Mouse (Mus musculus): ENCODE results near the gene Rubcn.
"Not testable (repeated sequence)": the region's sequence is repeated elsewhere in the genome, so short reads cannot be mapped to it uniquely, and the experiment has no call there.

DNA sequence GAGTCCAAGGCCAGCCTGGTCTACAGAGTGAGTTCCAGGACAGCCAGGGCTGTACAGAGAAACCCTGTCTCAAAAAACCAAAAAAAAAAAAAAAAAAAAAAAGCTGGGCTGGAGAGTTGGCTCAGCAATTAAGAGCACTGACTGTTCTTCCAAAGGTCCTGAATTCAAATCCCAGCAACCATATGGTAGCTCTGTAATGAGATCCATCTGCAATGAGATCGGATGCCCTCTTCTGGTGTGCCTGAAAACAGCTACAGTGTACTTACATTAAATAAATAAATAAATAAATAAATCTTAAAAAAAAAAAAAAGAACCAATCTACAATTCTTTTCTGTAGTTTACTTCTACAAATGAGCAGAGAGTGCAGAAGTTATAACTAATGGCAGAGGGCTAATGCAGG is 2.3 kb downstream of the Rubcn start:
- not testable (repeated sequence) for TF ChIP-seq CTCF (IDR thresholded peaks at IDR 0.05; ENCODE audit: control insufficient read depth, insufficient read depth, insufficient read length); MAX (IDR thresholded peaks at IDR 0.05); USF1 (IDR thresholded peaks at IDR 0.05; ENCODE audit: low read depth)
